Mouse (Mus musculus) limb, embryonic 10.5 days (tissue): ENCODE measurements around the gene Epb41l3. TPM values are rescaled to one million over a fixed set of nuclear protein-coding genes. Genes with fewer than 3 reads are reported as not detected.

Source experiments
- DNase-seq: peaks from one replicate; pipeline ENCODE4 v3.0.0-alpha.2; 2017; ENCODE audit warnings: low spot score
- H3K27ac ChIP-seq: fragments of 300-500 bp; sonication (generic); 2 replicates; pipeline ENCODE4 v1.5.1; 2016; ENCODE audit warnings: mild to moderate bottlenecking
- H3K27me3 ChIP-seq: fragments of 300-500 bp; sonication (generic); 2 replicates; pipeline ENCODE4 v1.6.1; 2016; ENCODE audit warnings: low read depth, mild to moderate bottlenecking; ENCODE audit not compliant: poor library complexity, severe bottlenecking
- H3K36me3 ChIP-seq: fragments of 300-500 bp; sonication (generic); 2 replicates; pipeline ENCODE4 v1.6.1; 2016; ENCODE audit warnings: mild to moderate bottlenecking, moderate library complexity
- H3K4me1 ChIP-seq: fragments of 300-500 bp; sonication (generic); 2 replicates; pipeline ENCODE4 v1.6.1; 2016
- H3K4me3 ChIP-seq: fragments of 300-500 bp; sonication (generic); 2 replicates; pipeline ENCODE4 v1.5.1; 2016; ENCODE audit warnings: mild to moderate bottlenecking, moderate library complexity
- H3K9me3 ChIP-seq: fragments of 300-500 bp; sonication (generic); replicated peaks from 2 replicates; pipeline ENCODE4 v1.6.1; 2016; ENCODE audit warnings: mild to moderate bottlenecking
- WGBS: fragments of 180-500 bp; shearing (Covaris S2); methylation state at CpG from one replicate; pipeline ENCODE4 v1.1.7; 2016; 5-methylcytosine and 5-hydroxymethylcytosine counted together
- polyA plus RNA-seq: library from polyadenylated mRNA; unstranded; fragments of >200 nt; fragmentation: Nextera tagmentation; extraction: Ambion mirVana; gene quantifications from 2 replicates; pipeline ENCODE4 v1.2.1, GENCODE M21; 2016

Epb41l3 gene
- polyA plus RNA-seq, 1 experiment from 2014 or later = 58.5 TPM

- DNase-seq = no peak
- Histone ChIP-seq H3K27ac (no peak overlapping the region), H3K9me3 (no peaks in the 10 kb centered on the region), H3K36me3 (peaks cover 6% of the 10 kb centered on the region; the same call in 1 of the 2 replicates), H3K27me3 (no peaks in the 10 kb centered on the region), H3K4me3 (no peak overlapping the region), H3K4me1 (peaks cover 8% of the 10 kb centered on the region)
- WGBS = 89% methylated on average over 5 of the region's 5 CpGs
Observed at GRCm38 (mm10) chr17:69205282-69205999, 130.0 kb downstream of the Epb41l3 start.

GRCm38 (mm10) chr17:69207562-69208312 lies 132.3 kb downstream of the Epb41l3 start:
- Histone ChIP-seq H3K4me1 (peaks cover 8% of the 10 kb centered on the region), H3K27me3 (no peaks in the 10 kb centered on the region), H3K27ac (0 out of 2 replicates have a peak overlapping the region, but pooled peaks have one; percentile 7), H3K9me3 (no peaks in the 10 kb centered on the region), H3K36me3 (peaks cover 11% of the 10 kb centered on the region), H3K4me3 (no peak overlapping the region)
- no peak for DNase-seq
- WGBS = 58% methylated on average over 15 of the region's 15 CpGs

GRCm38 (mm10) chr17:69211065-69211464 lies 135.6 kb downstream of the Epb41l3 start:
- no peaks in the 10 kb centered on the region for H3K9me3 ChIP-seq
- H3K27ac ChIP-seq = no peak overlapping the region
- H3K4me3 ChIP-seq = no peak overlapping the region
- H3K27me3 ChIP-seq = no peaks in the 10 kb centered on the region
- peaks cover 8% of the 10 kb centered on the region for H3K4me1 ChIP-seq
- DNase-seq = no peak
- H3K36me3 ChIP-seq = peaks cover 14% of the 10 kb centered on the region

- no peak for DNase-seq
- Histone ChIP-seq H3K27ac (no peak overlapping the region), H3K27me3 (no peaks in the 10 kb centered on the region), H3K4me1 (no peaks in the 10 kb centered on the region), H3K9me3 (no peaks in the 10 kb centered on the region), H3K4me3 (no peak overlapping the region), H3K36me3 (peaks cover 5% of the 10 kb centered on the region; the same call in 1 of the 2 replicates)
- WGBS = 96% methylated on average over 3 of the region's 3 CpGs
Observed at GRCm38 (mm10) chr17:69216120-69216519, 140.6 kb downstream of the Epb41l3 start.

GRCm38 (mm10) chr17:69220849-69221248 lies 145.4 kb downstream of the Epb41l3 start:
- Histone ChIP-seq H3K27me3 (no peaks in the 10 kb centered on the region), H3K9me3 (no peaks in the 10 kb centered on the region), H3K4me1 (peaks cover 8% of the 10 kb centered on the region), H3K27ac (no peak overlapping the region), H3K36me3 (peaks cover 5% of the 10 kb centered on the region; the same call in 1 of the 2 replicates), H3K4me3 (no peak overlapping the region)
- 79% methylated on average over 7 of the region's 7 CpGs for WGBS
- DNase-seq = no peak

- WGBS = 68% methylated on average over 6 of the region's 6 CpGs
- DNase-seq = no peak
- Histone ChIP-seq H3K27me3 (no peaks in the 10 kb centered on the region), H3K9me3 (no peaks in the 10 kb centered on the region), H3K27ac (no peak overlapping the region), H3K4me1 (peaks cover 8% of the 10 kb centered on the region), H3K36me3 (peaks cover 4% of the 10 kb centered on the region; the same call in 1 of the 2 replicates), H3K4me3 (no peak overlapping the region)
Observed at GRCm38 (mm10) chr17:69221377-69221776, 145.9 kb downstream of the Epb41l3 start.

- Histone ChIP-seq H3K36me3 (peaks cover 4% of the 10 kb centered on the region; the same call in 1 of the 2 replicates), H3K4me1 (peaks cover 10% of the 10 kb centered on the region), H3K27me3 (no peaks in the 10 kb centered on the region), H3K27ac (no peak overlapping the region), H3K9me3 (no peaks in the 10 kb centered on the region), H3K4me3 (no peak overlapping the region)
- no peak for DNase-seq
- 23% methylated on average over 10 of the region's 10 CpGs for WGBS
Observed at GRCm38 (mm10) chr17:69221966-69222692, 146.6 kb downstream of the Epb41l3 start.

- Histone ChIP-seq H3K27me3 (no peaks in the 10 kb centered on the region), H3K36me3 (peaks cover 4% of the 10 kb centered on the region; the same call in 1 of the 2 replicates), H3K27ac (no peak overlapping the region), H3K9me3 (no peaks in the 10 kb centered on the region), H3K4me1 (peaks cover 15% of the 10 kb centered on the region), H3K4me3 (no peak overlapping the region)
- no peak for DNase-seq
- WGBS = 88% methylated on average over 7 of the region's 7 CpGs
Observed at GRCm38 (mm10) chr17:69225996-69226395, 150.5 kb downstream of the Epb41l3 start.

- H3K27ac ChIP-seq = no peak overlapping the region
- no peaks in the 10 kb centered on the region for H3K9me3 ChIP-seq
- no peak for DNase-seq
- peaks cover 4% of the 10 kb centered on the region; the same call in 1 of the 2 replicates for H3K36me3 ChIP-seq
- no peak overlapping the region for H3K4me3 ChIP-seq
- WGBS = 58% methylated on average over 9 of the region's 9 CpGs
- H3K27me3 ChIP-seq = no peaks in the 10 kb centered on the region
- peaks cover 7% of the 10 kb centered on the region for H3K4me1 ChIP-seq
Observed at GRCm38 (mm10) chr17:69227426-69228014, 152.0 kb downstream of the Epb41l3 start.

- Histone ChIP-seq H3K4me3 (no peak overlapping the region), H3K9me3 (no peaks in the 10 kb centered on the region), H3K36me3 (no peaks in the 10 kb centered on the region; the same call in 1 of the 2 replicates), H3K27ac (no peak overlapping the region), H3K27me3 (no peaks in the 10 kb centered on the region), H3K4me1 (peaks cover 7% of the 10 kb centered on the region)
- WGBS = 90% methylated on average over 5 of the region's 5 CpGs
- DNase-seq = no peak
Observed at GRCm38 (mm10) chr17:69229451-69229850, 154.0 kb downstream of the Epb41l3 start.

GRCm38 (mm10) chr17:69230131-69230621 lies 154.7 kb downstream of the Epb41l3 start:
- peaks cover 7% of the 10 kb centered on the region for H3K4me1 ChIP-seq
- no peak overlapping the region for H3K27ac ChIP-seq
- 70% methylated on average over 6 of the region's 6 CpGs for WGBS
- H3K27me3 ChIP-seq = no peaks in the 10 kb centered on the region
- no peaks in the 10 kb centered on the region for H3K9me3 ChIP-seq
- no peaks in the 10 kb centered on the region; the same call in 1 of the 2 replicates for H3K36me3 ChIP-seq
- no peak overlapping the region for H3K4me3 ChIP-seq
- no peak for DNase-seq

- Histone ChIP-seq H3K4me3 (no peak overlapping the region), H3K27ac (no peak overlapping the region), H3K36me3 (no peaks in the 10 kb centered on the region), H3K4me1 (peaks cover 7% of the 10 kb centered on the region), H3K9me3 (no peaks in the 10 kb centered on the region), H3K27me3 (no peaks in the 10 kb centered on the region)
- 86% methylated on average over 5 of the region's 5 CpGs for WGBS
- DNase-seq = no peak
Observed at GRCm38 (mm10) chr17:69231360-69231759, 155.9 kb downstream of the Epb41l3 start.
